Mouse (Mus musculus) left cerebral cortex, postnatal 10 days (tissue): ENCODE results near the gene Acat2. TPM values are rescaled to one million over a fixed set of nuclear protein-coding genes. Genes with fewer than 3 reads are reported as not detected.
"Not testable (repeated sequence)": the region's sequence is repeated elsewhere in the genome, so short reads cannot be mapped to it uniquely, and the experiment has no call there.

ENCODE experiments used
- DNase-seq, 2 experiments: peaks; one replicate each; pipeline ENCODE4 v3.0.0; 2021 to 2022; ENCODE audit warnings: low spot score in 2 of 2, mixed read lengths in 1 of 2; ENCODE audit errors: extremely low spot score in 1 of 2
- intact Hi-C: fragments of 180-260 bp; cut with DNase I; formaldehyde crosslinking; loops from one replicate; pipeline ENCODE4 v1.15.1; 2025
- total RNA-seq, 2 experiments: library from RNA; stranded (reverse); gene quantifications; 2 replicates each; pipeline ENCODE4 v1.2.3; 2021

The Acat2 gene
- total RNA-seq, 2 experiments from 2014 or later, result 112 to 115 TPM

- intact Hi-C loops, result loop anchor here (5.0 kb wide), 1 partner anchor 46 kb away; the partner anchor contains the start of gene Acat2
- DNase-seq, result peak; percentile 27 to 69
Observed at GRCm38 (mm10) chr17:12916588-12917380, 43.8 kb downstream of the Acat2 start.

GRCm38 (mm10) chr17:12915881-12916583 is 44.5 kb downstream of the Acat2 start, which contains the start of gene Mrpl18:
Mrpl18 (minus strand) TSS chr17:12916345.
- DNase-seq, result peak; percentile 100
- intact Hi-C loops, result loop anchor here (5.0 kb wide), 1 partner anchor 46 kb away; the partner anchor contains the start of gene Acat2

- intact Hi-C loops, result loop anchor here (5.0 kb wide), 1 partner anchor 47 kb away; the partner anchor contains the start of gene Acat2
- peak in 1 of 2 experiments; percentile 41 for DNase-seq
Observed at GRCm38 (mm10) chr17:12915488-12915880, 45.1 kb downstream of the Acat2 start, which contains the start of gene Tcp1. Tcp1 (plus strand) TSS chr17:12915701.

GRCm38 (mm10) chr17:12910391-12910790 is 50.2 kb downstream of the Acat2 start:
- no peak for DNase-seq
- intact Hi-C loops, result no loop called here

GRCm38 (mm10) chr17:12909361-12910280 is 50.9 kb downstream of the Acat2 start, which contains the start of gene Pnldc1:
Pnldc1 (minus strand) TSS chr17:12910230.
- intact Hi-C loops, result no loop called here
- DNase-seq, result no peak

GRCm38 (mm10) chr17:12906436-12906835 is 54.1 kb downstream of the Acat2 start:
- intact Hi-C loops, result no loop called here
- no peak for DNase-seq

GRCm38 (mm10) chr17:12905810-12906209 is 54.7 kb downstream of the Acat2 start:
- intact Hi-C loops, result no loop called here
- DNase-seq, result no peak

- no peak for DNase-seq
- intact Hi-C loops, result no loop called here
Observed at GRCm38 (mm10) chr17:12904349-12904748, 56.2 kb downstream of the Acat2 start.

- no peak for DNase-seq
- intact Hi-C loops, result no loop called here
Observed at GRCm38 (mm10) chr17:12903372-12904333, 56.9 kb downstream of the Acat2 start.

GRCm38 (mm10) chr17:12902291-12902690 is 58.3 kb downstream of the Acat2 start:
- intact Hi-C loops, result no loop called here
- no peak for DNase-seq

- not testable (repeated sequence) for DNase-seq
Observed at GRCm38 (mm10) chr17:12898607-12899006, 61.9 kb downstream of the Acat2 start.

GRCm38 (mm10) chr17:12897674-12898073 is 62.9 kb downstream of the Acat2 start:
- DNase-seq, result no peak

More at GRCm38 (mm10) chr17:12898607-12899006, 61.9 kb downstream of the Acat2 start:
- intact Hi-C loops, result not testable (repeated sequence)

More at GRCm38 (mm10) chr17:12897674-12898073, 62.9 kb downstream of the Acat2 start:
- intact Hi-C loops, result no loop called here

Other genes with a start within 250 kb of the Acat2 start
- 10 to 100 TPM; 24.9 to 25.6 TPM for gene Igf2r, start 191.1 kb downstream of the Acat2 start, total RNA-seq
- gene Mas1, start 92.6 kb downstream of the Acat2 start, total RNA-seq, result 10 to 100 TPM; 14.6 to 16.6 TPM
- gene Mrgprh, start 84.7 kb downstream of the Acat2 start, total RNA-seq, result under 1 TPM in 1 of 2 experiments, not detected in 1; 0.28 TPM
- 1 to 10 TPM; 2.0 to 2.3 TPM for gene Pnldc1, start 50.5 kb downstream of the Acat2 start, total RNA-seq
- gene Tcp1, start 45.0 kb downstream of the Acat2 start, total RNA-seq, result 100 to 1,000 TPM; 230 to 239 TPM
- gene Mrpl18, start 44.4 kb downstream of the Acat2 start, total RNA-seq, result 10 to 100 TPM; 48.1 to 54.4 TPM
- 1 to 10 TPM; 2.0 to 3.5 TPM for gene Acat3, start 20.1 kb downstream of the Acat2 start, total RNA-seq
- 10 to 100 TPM; 63.3 to 65.8 TPM for gene Wtap, start 33.4 kb upstream of the Acat2 start, total RNA-seq
- gene Sod2, start 46.1 kb upstream of the Acat2 start, total RNA-seq, result 100 to 1,000 TPM; 227 to 240 TPM
- gene Gpr31b, start 91.5 kb upstream of the Acat2 start, total RNA-seq, result under 1 TPM in 1 of 2 experiments, not detected in 1; 0.34 TPM
- under 1 TPM; 0.28 to 0.71 TPM for gene Tcp10b, start 100.4 kb upstream of the Acat2 start, total RNA-seq
- under 1 TPM in 1 of 2 experiments, not detected in 1; 0.32 TPM for gene Unc93a, start 171.1 kb upstream of the Acat2 start, total RNA-seq